ENCODE assay signal across 9 mouse cellular contexts in the genomic region with DNA sequence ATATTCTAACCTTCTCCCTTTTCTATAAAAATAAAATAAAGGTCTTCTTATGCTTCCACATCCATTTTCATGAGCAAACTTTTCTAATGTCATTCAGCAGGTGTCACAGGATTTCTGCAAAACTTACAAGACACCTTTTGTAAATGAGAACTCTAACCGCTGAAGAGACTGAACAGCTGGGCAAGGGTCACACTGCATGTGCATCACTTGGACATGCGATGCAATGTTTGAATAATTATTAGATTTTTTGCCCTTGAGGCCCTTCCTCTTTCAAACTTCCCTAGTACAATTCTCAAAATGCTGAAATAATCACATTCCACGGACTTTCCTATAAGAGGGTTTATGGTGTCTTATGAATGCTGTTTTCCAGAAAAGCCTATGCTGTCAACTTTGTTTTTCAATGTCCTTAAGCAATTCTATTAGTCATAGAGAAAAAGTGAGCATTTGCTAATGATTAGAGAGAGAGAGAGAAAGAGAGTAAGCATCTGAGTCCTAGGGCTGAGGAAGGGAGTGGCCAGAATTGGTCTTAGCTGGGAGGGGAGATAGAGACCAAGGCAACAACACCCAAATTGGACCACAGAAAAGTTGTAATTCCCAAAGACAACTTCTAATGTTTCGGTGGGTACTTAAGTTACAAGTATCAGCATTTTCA. TPM values are rescaled to one million over a fixed set of nuclear protein-coding genes. Genes with fewer than 3 reads are reported as not detected.
A peak's percentile ranks its signal among the peaks of the same experiment; 100 is the strongest.
DNase-seq lines count a peak whose midpoint lies in the region; ATAC-seq lines count a peak whose summit lies in the region.
"Had no signal": no experiment of that assay in that cellular context is flagged by ENCODE, and none has a peak within 500 bp of the region (broad histone marks: within the 10 kb centered on the region; RNA-seq: fewer than 3 reads in every experiment).

No protein-coding gene starts in this region.

- H3K9me3 ChIP-seq in megakaryocyte, embryonic 14.5 days, result no peaks in the 10 kb centered on the region
- H3K9me3 ChIP-seq in neural tube, embryonic 15.5 days (replicated peaks), result no peaks in the 10 kb centered on the region

- peak overlapping the region; percentile 96 for H3K4me3 ChIP-seq in megakaryocyte, embryonic 14.5 days (replicated peaks)
- peak overlapping the region; percentile 77 for H3K4me3 ChIP-seq in neural tube, embryonic 15.5 days (replicated peaks)

- no peaks in the 10 kb centered on the region for H3K27me3 ChIP-seq in megakaryocyte, embryonic 14.5 days (replicated peaks)
- no peaks in the 10 kb centered on the region for H3K27me3 ChIP-seq in neural tube, embryonic 15.5 days (replicated peaks)

- peak overlapping the region; percentile 73 for H3K4me2 ChIP-seq in neural tube, embryonic 15.5 days

- 67% methylated on average over 4 of the region's 4 CpGs for WGBS in neural tube, embryonic 15.5 days

- H3K27ac ChIP-seq in neural tube, embryonic 15.5 days (replicated peaks), result peak overlapping the region; percentile 89

- no peak for ATAC-seq in megakaryocyte, adult 5-6 weeks (ENCODE audit: poor library complexity, severe bottlenecking)
- 0 out of 2 replicates have a peak, but pooled peaks have one; percentile 36 for ATAC-seq in erythroid progenitor cell, adult 5-6 weeks (replicated peaks; ENCODE audit: low FRiP score, poor library complexity, severe bottlenecking)
- no peak for ATAC-seq in neural tube, embryonic 15.5 days (ENCODE audit: low FRiP score)
- ATAC-seq in activated CD4-positive, CD25-positive, alpha-beta regulatory T cell, adult 4 months, result no peak

- DNase-seq in kidney, postnatal 25 days, result peak; percentile 20 to 39
- DNase-seq in layer of hippocampus, postnatal 14 days (ENCODE audit: low spot score in 2 of 2), result no peak
- DNase-seq in MN1 (ENCODE audit: low spot score), result no peak

- peaks cover 30% of the 10 kb centered on the region for H3K4me1 ChIP-seq in megakaryocyte, embryonic 14.5 days
- peaks cover 13% of the 10 kb centered on the region for H3K4me1 ChIP-seq in neural tube, embryonic 15.5 days

- no peaks in the 10 kb centered on the region for H3K36me3 ChIP-seq in megakaryocyte, embryonic 14.5 days (replicated peaks; ENCODE audit: low read length)
- no peaks in the 10 kb centered on the region for H3K36me3 ChIP-seq in neural tube, embryonic 15.5 days

- peak overlapping the region; percentile 90 for H3K9ac ChIP-seq in neural tube, embryonic 15.5 days (replicated peaks)

RNA-seq across cellular contexts. Expression of a gene that starts 1.3 kb away (rescaled TPM):
- 25.6 and 36.1 TPM in 2 replicates for polyA plus RNA-seq in megakaryocyte, embryonic 14.5 days (2012; ENCODE audit: insufficient read depth, low replicate concordance)
- 32.1 and 36.8 TPM in 2 replicates for total RNA-seq in megakaryocyte, adult 5-6 weeks (2015)
- 31.9 and 35.0 TPM in 2 replicates for total RNA-seq in megakaryocyte, adult 5-6 weeks (2017)
- 34.8 and 48.7 TPM in 2 replicates for total RNA-seq in erythroid progenitor cell, adult 5-6 weeks (2015; ENCODE audit: low replicate concordance)
- total RNA-seq in erythroid progenitor cell, adult 5-6 weeks (2017; ENCODE audit: low replicate concordance), result 30.4 and 52.1 TPM in 2 replicates
- 17.0 and 17.8 TPM in 2 replicates for polyA plus RNA-seq in neural tube, embryonic 15.5 days (2015; fragmentation: Nextera tagmentation; extraction: Ambion mirVana)
- total RNA-seq in layer of hippocampus, postnatal 14 days (2021), result 10 to 100 TPM; 73.9 to 74.1 TPM
- 10 to 100 TPM in 1 of 2 experiments, 1 to 10 TPM in 1; 8.8 to 13.4 TPM for polyA plus RNA-seq in activated CD4-positive, CD25-positive, alpha-beta regulatory T cell, adult 4 months (2017; shearing (Covaris generic))

RNA-seq across cellular contexts. Expression of a gene that starts 53.2 kb away (rescaled TPM):
- polyA plus RNA-seq in megakaryocyte, embryonic 14.5 days (2012; ENCODE audit: insufficient read depth, low replicate concordance), result 0.03 TPM in 1 of 2 replicates, not detected in the other
- 0.18 and 1.0 TPM in 2 replicates for total RNA-seq in megakaryocyte, adult 5-6 weeks (2015)
- total RNA-seq in megakaryocyte, adult 5-6 weeks (2017), result not detected in 2 replicates
- total RNA-seq in erythroid progenitor cell, adult 5-6 weeks (2015; ENCODE audit: low replicate concordance), result not detected in 2 replicates
- not detected in 2 replicates for total RNA-seq in erythroid progenitor cell, adult 5-6 weeks (2017; ENCODE audit: low replicate concordance)
- 1.6 and 3.0 TPM in 2 replicates for polyA plus RNA-seq in neural tube, embryonic 15.5 days (2015; fragmentation: Nextera tagmentation; extraction: Ambion mirVana)
- total RNA-seq in layer of hippocampus, postnatal 14 days (2021), result 100 to 1,000 TPM in 1 of 2 experiments, 10 to 100 TPM in 1; 96.7 to 100 TPM
- polyA plus RNA-seq in activated CD4-positive, CD25-positive, alpha-beta regulatory T cell, adult 4 months (2017; shearing (Covaris generic)), result not detected
- total RNA-seq: common myeloid progenitor, adult 5-6 weeks had no signal

Comparison
In these comparisons a context has a peak if more than half of its experiments do, and no peak if none do; other contexts are left out.
1. DNase-seq: peak in kidney, postnatal 25 days (2 of 2); none in layer of hippocampus, postnatal 14 days (0 of 2) and MN1 (single experiment).
2. RNA of a gene that starts 53.2 kb away (total RNA-seq): 96.7 to 100 TPM in layer of hippocampus, postnatal 14 days; 0.18 to 1.0 TPM in megakaryocyte, adult 5-6 weeks and not detected in erythroid progenitor cell, adult 5-6 weeks; every median in the first group is over 10 times any median in the second.